Mouse (Mus musculus) myocyte (in vitro differentiated cells): ENCODE measurements at regions not wholly inside any gene's neighbourhood (a gene's known extent, or its start where the extent isn't known, plus 50 kb on each side); places are given as distances from the start of the nearest gene placed in this dataset.

Experiments
- CEBPB ChIP-seq: IDR thresholded peaks from 2 replicates; pipeline ENCODE4 v1.6.1; 2011; ENCODE audit warnings: mild to moderate bottlenecking, moderate library complexity; ENCODE audit not compliant: poor library complexity, insufficient read depth, severe bottlenecking
- E2F4 ChIP-seq: IDR thresholded peaks from one replicate; pipeline ENCODE4 v1.6.1; 2011; ENCODE audit warnings: mild to moderate bottlenecking, control low read depth, moderate library complexity; ENCODE audit not compliant: insufficient read depth
- MAX ChIP-seq: IDR thresholded peaks from one replicate; pipeline ENCODE4 v1.6.1; 2011; ENCODE audit warnings: low read depth, mild to moderate bottlenecking, control low read depth
- MYOD1 ChIP-seq, 3 experiments: IDR thresholded peaks; one replicate each; pipeline ENCODE4 v1.6.1; 2011; ENCODE audit warnings: control low read depth in 2 of 3, low read depth in 2 of 3, mild to moderate bottlenecking in 2 of 3, moderate library complexity in 1 of 3; ENCODE audit not compliant: insufficient read length in 2 of 3, control insufficient read depth in 1 of 3
- MYOG ChIP-seq, 3 experiments: IDR thresholded peaks; one replicate each; pipeline ENCODE4 v1.6.1; 2011; ENCODE audit warnings: control low read depth in 2 of 3, low read depth in 2 of 3, mild to moderate bottlenecking in 2 of 3; ENCODE audit not compliant: insufficient read length in 2 of 3, control insufficient read depth in 1 of 3, insufficient read depth in 1 of 3
- POLR2A ChIP-seq: IDR thresholded peaks from one replicate; pipeline ENCODE4 v1.6.1; 2011; ENCODE audit warnings: low read depth, mild to moderate bottlenecking, control low read depth, moderate library complexity; ENCODE audit not compliant: insufficient read length
- POLR2AphosphoS2 ChIP-seq: IDR thresholded peaks from one replicate; pipeline ENCODE4 v1.6.1; 2011; ENCODE audit warnings: low read depth, control low read depth; ENCODE audit not compliant: insufficient read length
- SRF ChIP-seq: IDR thresholded peaks from one replicate; pipeline ENCODE4 v1.6.1; 2011; ENCODE audit warnings: low read depth; ENCODE audit not compliant: control insufficient read depth, insufficient read length
- TCF12 ChIP-seq: IDR thresholded peaks from one replicate; pipeline ENCODE4 v1.6.1; 2011; ENCODE audit warnings: mild to moderate bottlenecking, control low read depth; ENCODE audit not compliant: poor library complexity, insufficient read depth, severe bottlenecking
- USF1 ChIP-seq: IDR thresholded peaks from one replicate; pipeline ENCODE4 v1.6.1; 2011; ENCODE audit warnings: low read depth, mild to moderate bottlenecking, control low read depth, moderate library complexity

DNA sequence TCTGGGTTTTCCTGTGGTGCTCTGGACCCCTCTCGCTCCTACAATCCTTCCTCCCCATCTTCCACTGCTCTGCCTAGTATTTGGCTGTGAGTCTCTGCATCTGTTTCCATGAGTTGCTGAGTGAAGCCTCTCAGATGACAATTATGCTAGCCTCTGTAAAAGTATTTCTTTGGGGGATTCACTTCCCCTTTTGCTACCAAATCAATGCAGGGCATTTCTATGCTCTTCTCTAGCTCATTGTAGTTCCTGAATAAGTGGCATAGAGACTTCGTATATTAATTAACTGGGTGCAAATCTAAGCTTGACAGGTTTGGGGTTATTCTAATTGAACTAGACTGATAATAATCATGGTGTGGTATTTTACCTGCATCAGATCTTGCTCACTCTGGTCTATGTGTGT lies 260.4 kb upstream of the P2ry1 start:
- TF ChIP-seq E2F4 (no peak), TCF12 (no peak), POLR2AphosphoS2 (no peak), POLR2A (no peak), MAX (no peak), MYOD1 (IDR thresholded peaks at IDR 0.05; ENCODE audit: control insufficient read depth in 1 of 3, insufficient read length in 2 of 3, low read depth in 2 of 3) (no peak), MYOG (IDR thresholded peaks at IDR 0.05; ENCODE audit: control insufficient read depth in 1 of 3, insufficient read depth in 1 of 3, insufficient read length in 2 of 3, low read depth in 2 of 3) (no peak), USF1 (no peak), SRF (no peak), CEBPB (no peak)
